Mouse (Mus musculus): ENCODE measurements around the gene Fam204a. TPM values are rescaled to one million over a fixed set of nuclear protein-coding genes. Genes with fewer than 3 reads are reported as not detected.
A peak's percentile ranks its signal among the peaks of the same experiment; 100 is the strongest.

The Fam204a gene
- polyA plus RNA-seq (2012; rRNA removed), result 4.9 and 9.2 TPM in 2 replicates

- DNase-seq (ENCODE audit: low read depth), result no peak
Measured at GRCm38 (mm10) chr19:60225899-60226844, at the start of gene Fam204a. TSS of gene Fam204a (minus strand) at chr19:60226701.

DNA sequence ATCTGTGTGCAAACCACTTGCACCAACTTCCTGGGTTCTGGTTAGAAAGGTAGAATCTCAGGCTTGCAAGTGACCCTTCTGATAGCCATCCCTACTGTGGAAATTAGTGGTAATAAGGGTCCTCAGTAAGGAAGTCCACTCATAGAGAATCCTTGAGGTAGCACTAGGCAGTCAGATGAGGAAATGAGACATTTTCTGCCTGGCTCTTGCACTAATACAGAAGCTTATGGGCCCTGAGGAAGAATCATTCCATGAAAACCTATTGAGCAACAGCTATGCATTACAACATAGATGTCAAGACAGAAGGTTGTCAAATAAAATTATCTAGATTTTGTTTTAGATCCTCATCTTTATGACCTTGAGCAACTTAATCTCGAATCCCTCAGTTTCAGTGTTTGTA is 39.3 kb upstream of the Fam204a start:
- DNase-seq (ENCODE audit: low read depth), result peak; percentile 23

DNA sequence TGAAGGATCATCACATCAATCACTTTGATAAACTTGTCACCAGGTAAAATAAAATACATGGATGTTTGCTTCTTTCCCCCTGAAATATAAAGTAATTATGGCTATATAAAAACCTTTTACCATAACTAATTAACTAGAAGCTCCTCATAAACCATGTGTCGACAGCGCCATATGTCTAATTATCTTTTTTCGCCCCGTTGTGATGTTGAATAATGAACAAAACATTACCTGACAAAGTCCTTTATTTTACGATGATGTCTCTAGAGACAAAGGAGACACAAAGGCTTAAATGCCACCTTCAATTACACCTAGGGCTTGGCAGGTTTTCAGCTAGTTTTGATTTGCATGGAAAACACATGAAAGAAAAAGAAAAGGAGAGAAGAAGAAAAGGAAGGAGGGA is 34.2 kb upstream of the Fam204a start:
- DNase-seq (ENCODE audit: low read depth), result no peak

GRCm38 (mm10) chr19:60252021-60252420 is 25.5 kb upstream of the Fam204a start:
- DNase-seq (ENCODE audit: low read depth), result no peak

DNA sequence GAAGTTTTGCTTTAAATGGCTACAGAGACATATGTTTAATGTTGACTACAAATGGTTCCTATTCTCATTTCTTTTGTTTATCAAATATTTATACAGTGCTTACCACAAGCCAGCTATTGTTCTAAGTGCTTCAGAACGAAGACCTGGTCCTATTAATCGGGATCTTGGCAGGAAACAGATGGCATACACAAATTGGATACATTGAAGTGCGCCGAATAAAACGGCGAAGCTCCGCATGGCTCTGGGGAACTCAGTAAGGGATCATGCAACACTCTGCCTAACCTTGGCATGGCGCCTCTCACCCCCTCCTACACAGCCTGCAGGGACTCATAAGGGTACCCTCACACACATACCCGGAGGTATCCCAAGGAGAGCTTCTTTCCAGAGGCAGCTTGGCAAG is 24.7 kb upstream of the Fam204a start:
- DNase-seq (ENCODE audit: low read depth), result no peak

DNA sequence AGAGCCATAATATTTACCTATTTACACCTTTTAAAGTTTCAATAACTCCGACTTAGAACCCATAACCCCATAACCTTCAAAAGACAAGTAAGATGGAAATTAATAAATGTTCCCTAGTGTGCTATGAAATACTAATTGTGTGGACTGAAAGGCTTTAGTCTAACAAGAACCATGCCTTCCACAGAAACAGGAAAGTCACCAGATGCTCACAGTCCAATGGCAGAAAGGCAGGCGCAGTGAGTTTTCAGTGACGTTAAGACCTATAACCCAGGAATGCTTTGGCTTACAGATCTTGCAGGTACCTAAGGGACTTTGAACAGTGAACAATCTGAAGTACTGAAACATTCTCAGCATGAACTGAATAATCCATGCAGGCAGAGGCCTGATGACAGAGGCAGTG is 18.7 kb upstream of the Fam204a start:
- DNase-seq (ENCODE audit: low read depth), result no peak

DNA sequence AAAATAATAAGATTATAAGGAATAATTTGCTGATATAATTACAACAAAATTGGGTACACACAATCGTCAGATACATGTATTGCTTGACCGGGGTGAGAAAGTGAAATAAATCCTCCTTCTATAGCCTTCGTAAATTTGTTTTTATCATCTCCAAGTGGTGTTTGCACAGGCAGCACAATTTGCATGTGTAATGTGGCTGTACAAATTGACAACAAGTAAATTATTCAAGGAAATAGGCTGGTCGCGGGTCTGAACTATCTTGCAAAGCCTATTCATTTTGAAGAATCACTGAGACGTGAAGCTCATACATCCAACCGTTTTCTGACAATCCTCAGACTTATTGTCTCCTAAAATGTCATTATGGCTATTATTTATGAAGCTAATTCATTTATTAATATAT is 16.1 kb upstream of the Fam204a start:
- no peak for DNase-seq (ENCODE audit: low read depth)

GRCm38 (mm10) chr19:60241916-60242602 is 15.6 kb upstream of the Fam204a start:
- no peak for DNase-seq (ENCODE audit: low read depth)

- no peak for DNase-seq (ENCODE audit: low read depth)
Measured at GRCm38 (mm10) chr19:60231542-60231941, 5.0 kb upstream of the Fam204a start.

DNA sequence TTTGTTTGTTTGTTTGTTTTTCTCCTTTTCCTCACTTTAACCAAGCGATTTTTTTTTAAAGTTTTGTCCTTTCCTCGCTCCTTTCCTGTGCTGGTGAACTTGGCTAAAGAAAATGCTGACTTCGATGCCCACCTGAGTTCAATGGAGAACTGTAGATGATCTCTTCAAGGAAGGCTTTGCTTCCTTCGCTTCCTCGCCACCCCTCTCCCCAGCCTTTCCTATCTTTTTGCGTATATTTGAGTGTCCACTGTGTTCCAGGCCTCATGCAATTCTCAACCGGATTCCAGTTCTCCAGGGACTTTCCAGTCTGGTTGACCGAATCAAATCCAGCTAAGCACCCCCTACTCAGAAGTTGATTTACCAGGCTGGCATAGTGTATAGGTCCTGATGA is 339 bp upstream of the Fam204a start:
- no peak for DNase-seq (ENCODE audit: low read depth)

GRCm38 (mm10) chr19:60219395-60219794 is 7.1 kb downstream of the Fam204a start:
- no peak for DNase-seq (ENCODE audit: low read depth)

DNA sequence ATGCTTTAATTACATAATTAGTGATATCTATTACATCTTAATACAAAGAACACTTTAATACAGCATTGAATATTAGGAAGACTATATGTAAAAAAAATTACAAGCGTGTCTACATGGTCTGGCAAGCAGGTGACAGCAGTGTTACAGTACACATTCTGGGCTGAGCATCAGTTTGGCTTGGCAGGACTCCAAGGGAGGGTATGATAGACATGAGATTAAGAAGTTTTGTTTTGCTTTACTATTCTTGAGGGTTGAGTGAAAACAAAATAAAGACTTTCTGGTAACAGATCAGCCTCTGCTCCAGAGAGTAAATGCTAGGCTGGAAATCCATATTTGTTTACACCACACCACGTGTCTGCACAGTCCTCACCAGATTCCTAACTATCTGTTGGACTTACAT is 8.5 kb downstream of the Fam204a start:
- DNase-seq (ENCODE audit: low read depth), result no peak

DNA sequence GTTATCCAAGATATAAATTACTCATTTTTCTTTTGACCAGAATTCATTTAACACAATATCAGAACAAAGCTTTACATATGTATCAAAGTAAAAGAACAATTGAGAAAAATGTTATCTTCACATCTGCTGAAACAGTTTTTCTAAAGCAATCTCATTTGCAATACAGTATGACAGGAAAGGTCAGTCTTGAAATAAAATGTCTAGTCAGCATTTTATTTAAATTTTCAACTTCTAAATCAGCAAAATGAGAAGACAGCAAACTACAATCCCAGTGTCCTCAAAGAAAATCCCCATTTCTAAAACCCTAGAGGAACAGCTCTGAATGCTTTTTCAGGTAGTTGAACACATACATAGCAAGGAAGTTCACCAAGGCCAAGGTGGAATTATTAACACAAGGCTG is 18.3 kb downstream of the Fam204a start:
- DNase-seq (ENCODE audit: low read depth), result no peak

GRCm38 (mm10) chr19:60204176-60204575 is 22.3 kb downstream of the Fam204a start:
- DNase-seq (ENCODE audit: low read depth), result no peak

- DNase-seq (ENCODE audit: low read depth), result no peak
Measured at GRCm38 (mm10) chr19:60200294-60200693, 26.2 kb downstream of the Fam204a start.

GRCm38 (mm10) chr19:60199152-60199551 is 27.3 kb downstream of the Fam204a start:
- no peak for DNase-seq (ENCODE audit: low read depth)

DNA sequence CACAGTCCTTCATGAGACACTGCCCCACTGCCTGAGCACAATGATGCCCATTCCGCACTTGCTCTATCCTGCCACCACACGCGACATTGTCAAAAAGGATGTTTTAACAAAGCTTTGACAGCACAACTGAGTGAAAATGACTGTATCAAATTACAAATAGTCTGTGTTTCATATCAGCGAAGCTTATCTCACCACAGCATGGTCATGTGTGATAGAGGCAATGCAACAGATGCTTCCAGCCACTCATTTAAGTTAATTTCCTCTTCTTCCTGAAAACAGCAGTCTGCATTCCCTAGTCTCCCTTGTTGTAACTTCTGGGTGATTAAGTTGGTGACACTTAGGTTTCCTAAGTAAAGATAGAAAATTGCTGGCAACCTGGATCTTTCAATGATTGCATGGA is 33.7 kb downstream of the Fam204a start:
- no peak for DNase-seq (ENCODE audit: low read depth)

DNA sequence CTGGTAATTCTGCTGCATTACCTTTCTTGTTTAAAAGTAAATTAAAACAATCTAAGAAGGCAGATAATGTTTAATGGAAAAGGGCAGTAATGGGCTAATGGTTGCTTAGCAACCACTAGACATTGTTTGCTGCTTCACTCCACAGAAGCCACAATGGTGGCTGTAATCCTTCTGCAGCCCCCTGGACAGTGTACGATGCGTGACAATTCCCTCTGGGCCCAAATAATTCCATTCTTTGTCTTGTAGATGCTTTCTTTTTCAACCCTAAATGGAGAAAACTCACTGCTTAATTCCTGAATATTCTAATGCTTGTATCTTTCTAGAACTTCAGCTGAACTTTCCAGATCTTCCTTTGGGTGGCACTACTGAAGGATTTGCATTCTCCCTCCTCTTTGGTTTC is 37.3 kb downstream of the Fam204a start:
- DNase-seq (ENCODE audit: low read depth), result no peak

- no peak for DNase-seq (ENCODE audit: low read depth)
Measured at GRCm38 (mm10) chr19:60182901-60183300, 43.6 kb downstream of the Fam204a start.

DNA sequence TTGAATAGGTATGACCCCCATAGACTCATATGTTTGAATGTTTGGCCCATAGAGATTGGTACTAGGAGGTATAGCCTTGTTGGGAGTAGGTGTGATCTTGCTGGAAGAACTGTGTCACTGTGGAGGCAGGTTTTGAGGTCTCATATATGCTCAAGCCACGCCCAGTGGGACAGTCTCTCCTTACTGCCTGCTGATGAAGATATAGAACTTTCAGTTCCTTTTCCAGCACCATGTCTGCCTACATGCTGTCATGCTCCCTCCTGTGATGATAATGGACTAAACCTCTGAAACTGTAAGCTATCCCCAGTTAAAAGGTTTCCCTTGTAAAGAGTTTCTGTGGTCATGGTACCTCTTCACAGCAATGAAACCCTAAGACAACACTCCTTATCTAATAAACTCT is 44.3 kb downstream of the Fam204a start:
- no peak for DNase-seq (ENCODE audit: low read depth)

DNA sequence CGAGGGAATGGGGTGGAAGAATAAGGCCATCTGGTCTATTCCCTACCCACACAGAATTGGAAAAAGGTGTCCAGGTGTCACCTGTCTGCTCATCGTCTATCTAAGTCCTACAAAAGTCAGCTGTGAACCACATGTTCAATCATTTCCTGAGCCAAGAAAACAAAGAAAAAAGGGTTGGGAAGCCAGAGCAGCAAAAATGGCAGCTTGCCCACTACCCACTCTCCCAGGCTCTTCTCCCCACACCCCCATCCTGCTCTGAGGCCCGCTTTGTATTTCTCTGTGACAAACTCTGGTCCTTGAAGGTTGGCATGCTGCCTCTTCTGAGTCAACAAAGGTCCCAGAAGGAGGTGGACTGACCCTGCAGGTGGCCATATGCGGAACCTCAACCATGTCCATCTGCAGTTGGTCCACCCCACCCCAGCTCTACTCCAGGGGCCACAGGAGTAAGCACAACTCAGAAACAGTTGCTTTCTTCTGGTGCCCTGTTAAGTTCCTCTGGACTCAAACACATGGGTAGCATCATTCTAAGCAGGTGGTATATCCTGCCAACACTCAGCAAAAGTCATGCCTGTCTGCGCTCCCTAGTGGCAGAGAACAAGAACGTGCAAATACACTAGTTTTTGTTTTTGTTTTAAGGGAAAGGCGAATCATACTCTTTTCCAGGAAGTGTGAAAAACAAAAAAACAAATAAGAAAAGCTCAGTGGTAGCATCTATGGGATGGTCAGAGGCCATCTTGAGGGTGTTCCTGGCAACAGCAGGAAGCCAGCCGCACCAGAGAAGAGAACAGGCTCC is 47.5 kb downstream of the Fam204a start:
- DNase-seq (ENCODE audit: low read depth), result no peak

- no peak for DNase-seq (ENCODE audit: low read depth)
Measured at GRCm38 (mm10) chr19:60165417-60165816, 61.1 kb downstream of the Fam204a start.

Data from gonadal fat pad, adult 2 months (tissue).